Mouse (Mus musculus): ENCODE data around the gene Tmem40. TPM values are rescaled to one million over a fixed set of nuclear protein-coding genes. Genes with fewer than 3 reads are reported as not detected.

Tmem40 gene
- polyA plus RNA-seq, 1 experiment from 2014 or later, result 34.2 TPM

DNA sequence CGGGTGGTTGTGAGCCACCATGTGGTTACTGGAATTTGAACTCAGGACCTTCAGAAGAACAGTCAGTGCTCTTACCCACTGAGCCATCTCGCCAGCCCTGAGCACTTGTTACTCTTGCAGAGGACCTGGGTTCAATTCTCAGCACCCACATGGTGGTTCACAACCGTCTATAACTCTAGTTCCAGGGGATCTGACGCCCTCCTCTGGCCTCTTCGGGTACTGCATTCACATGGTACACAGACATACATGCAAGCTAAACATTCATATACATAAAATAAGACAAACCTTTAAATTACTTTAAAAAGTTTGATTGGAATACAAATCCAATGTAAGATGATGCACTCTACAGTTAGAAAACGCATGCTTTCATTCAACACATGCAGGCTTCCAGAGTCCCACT, 10.0 kb upstream of the Tmem40 start:
- no peaks in the 10 kb centered on the region for H3K36me3 ChIP-seq (ENCODE audit: control insufficient read depth, insufficient read depth, low read length)
- no peak overlapping the region for H3K9ac ChIP-seq (ENCODE audit: low read length)
- no peak for ATAC-seq (ENCODE audit: insufficient read depth, low FRiP score)
- WGBS, result 75% methylated on average over 6 of the region's 6 CpGs
- H3K27ac ChIP-seq (ENCODE audit: low read length), result no peak overlapping the region
- H3K4me1 ChIP-seq (ENCODE audit: control insufficient read depth, insufficient read depth, low read length), result peaks cover 14% of the 10 kb centered on the region
- H3K27me3 ChIP-seq (ENCODE audit: control insufficient read depth, insufficient read depth, low read length), result no peaks in the 10 kb centered on the region
- no peak overlapping the region for H3K4me2 ChIP-seq (ENCODE audit: low read depth, low read length)
- H3K4me3 ChIP-seq (replicated peaks; ENCODE audit: low read length), result no peak overlapping the region
- H3K9me3 ChIP-seq (replicated peaks; ENCODE audit: control insufficient read depth, low read length), result no peaks in the 10 kb centered on the region

DNA sequence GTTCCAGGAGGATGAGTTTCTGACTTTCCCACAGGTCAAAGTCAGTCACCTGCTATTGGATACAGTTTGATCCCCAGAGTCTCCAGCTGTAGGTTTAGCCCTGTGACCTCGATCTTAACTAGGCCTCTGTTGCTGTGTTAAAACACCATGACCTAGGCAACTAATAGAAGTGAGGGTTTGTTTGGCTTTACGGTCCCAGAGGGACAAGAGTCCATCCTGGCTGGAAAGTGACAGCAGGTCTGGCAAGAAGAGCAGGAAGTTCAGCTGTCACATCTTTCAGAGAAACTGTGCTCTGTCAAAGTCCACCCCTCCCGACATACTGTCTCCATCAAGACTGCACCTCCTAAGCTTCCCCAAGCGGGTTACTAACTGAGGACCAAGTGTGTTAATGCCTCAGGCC, 8.6 kb upstream of the Tmem40 start:
- no peak overlapping the region for H3K9ac ChIP-seq (ENCODE audit: low read length)
- ATAC-seq (ENCODE audit: insufficient read depth, low FRiP score), result no peak
- WGBS, result 65% methylated on average over 4 of the region's 4 CpGs

DNA sequence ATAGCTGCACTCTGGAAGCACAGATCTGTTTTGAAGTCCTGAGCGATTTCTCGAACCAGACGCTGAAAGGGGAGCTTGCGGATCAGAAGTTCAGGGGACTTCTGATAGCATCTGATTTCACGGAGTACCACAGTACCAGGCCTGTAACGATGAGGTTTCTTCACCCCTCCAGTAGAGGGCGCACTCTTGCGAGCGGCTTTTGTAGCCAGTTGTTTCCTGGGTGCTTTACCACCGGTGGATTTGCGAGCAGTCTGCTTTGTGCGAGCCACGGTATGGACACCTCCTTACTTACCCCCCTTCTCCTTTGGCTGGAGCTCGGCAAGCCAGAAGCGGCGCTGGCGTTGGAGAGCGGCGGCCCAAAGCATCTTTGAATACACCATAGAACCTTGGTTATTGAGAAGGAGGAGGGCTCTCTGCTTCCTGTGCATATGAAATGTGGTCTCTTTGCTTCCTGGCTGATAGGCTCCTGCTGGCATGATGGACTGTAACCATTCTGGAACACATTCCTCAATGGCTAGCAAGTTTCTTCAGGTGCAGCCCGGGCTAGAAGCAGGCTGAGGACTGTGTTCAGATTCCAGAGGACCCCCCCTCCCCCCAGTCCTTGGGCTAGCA, 8.0 kb upstream of the Tmem40 start:
- Histone ChIP-seq H3K36me3 (ENCODE audit: control insufficient read depth, insufficient read depth, low read length) (no peaks in the 10 kb centered on the region), H3K4me1 (ENCODE audit: control insufficient read depth, insufficient read depth, low read length) (no peaks in the 10 kb centered on the region), H3K4me2 (ENCODE audit: low read depth, low read length) (no peak overlapping the region), H3K27me3 (ENCODE audit: control insufficient read depth, insufficient read depth, low read length) (no peaks in the 10 kb centered on the region), H3K9ac (ENCODE audit: low read length) (no peak overlapping the region), H3K27ac (ENCODE audit: low read length) (no peak overlapping the region), H3K9me3 (replicated peaks; ENCODE audit: control insufficient read depth, low read length) (no peaks in the 10 kb centered on the region), H3K4me3 (replicated peaks; ENCODE audit: low read length) (no peak overlapping the region)
- WGBS, result 83% methylated on average over 20 of the region's 20 CpGs
- no peak for ATAC-seq (ENCODE audit: insufficient read depth, low FRiP score)

More for the DNA sequence above, 8.6 kb upstream of the Tmem40 start:
- Histone ChIP-seq H3K9me3 (replicated peaks; ENCODE audit: control insufficient read depth, low read length) (no peaks in the 10 kb centered on the region), H3K4me3 (replicated peaks; ENCODE audit: low read length) (no peak overlapping the region), H3K4me1 (ENCODE audit: control insufficient read depth, insufficient read depth, low read length) (peaks cover 4% of the 10 kb centered on the region), H3K36me3 (ENCODE audit: control insufficient read depth, insufficient read depth, low read length) (no peaks in the 10 kb centered on the region), H3K4me2 (ENCODE audit: low read depth, low read length) (no peak overlapping the region), H3K27ac (ENCODE audit: low read length) (no peak overlapping the region), H3K27me3 (ENCODE audit: control insufficient read depth, insufficient read depth, low read length) (no peaks in the 10 kb centered on the region)

DNA sequence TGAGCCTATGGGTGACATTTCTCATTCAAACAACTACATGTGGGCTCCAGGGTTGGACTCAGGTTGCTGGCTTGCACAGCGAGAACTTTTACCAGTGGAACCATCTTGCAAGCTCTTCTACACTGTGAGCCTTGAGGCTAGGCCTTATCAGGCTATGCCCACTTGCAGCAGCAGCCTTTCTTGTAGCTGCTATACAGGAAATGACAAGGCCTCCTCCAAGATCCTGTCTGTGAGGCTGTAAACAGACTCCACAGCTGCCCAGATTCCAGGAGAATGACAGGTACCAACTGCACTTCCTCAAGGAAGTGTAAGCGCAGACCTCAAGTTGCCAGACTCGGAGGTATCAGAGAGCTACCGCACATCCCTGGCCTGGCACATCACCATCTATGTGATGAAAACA, 6.0 kb upstream of the Tmem40 start:
- Histone ChIP-seq H3K27ac (ENCODE audit: low read length) (0 out of 2 replicates have a peak overlapping the region, but pooled peaks have one; percentile 21), H3K4me3 (replicated peaks; ENCODE audit: low read length) (no peak overlapping the region), H3K4me2 (ENCODE audit: low read depth, low read length) (no peak overlapping the region), H3K36me3 (ENCODE audit: control insufficient read depth, insufficient read depth, low read length) (no peaks in the 10 kb centered on the region), H3K4me1 (ENCODE audit: control insufficient read depth, insufficient read depth, low read length) (peaks cover 3% of the 10 kb centered on the region), H3K9ac (ENCODE audit: low read length) (no peak overlapping the region), H3K9me3 (replicated peaks; ENCODE audit: control insufficient read depth, low read length) (no peaks in the 10 kb centered on the region), H3K27me3 (ENCODE audit: control insufficient read depth, insufficient read depth, low read length) (no peaks in the 10 kb centered on the region)
- 61% methylated on average over 4 of the region's 4 CpGs for WGBS
- ATAC-seq (ENCODE audit: insufficient read depth, low FRiP score), result no peak

DNA sequence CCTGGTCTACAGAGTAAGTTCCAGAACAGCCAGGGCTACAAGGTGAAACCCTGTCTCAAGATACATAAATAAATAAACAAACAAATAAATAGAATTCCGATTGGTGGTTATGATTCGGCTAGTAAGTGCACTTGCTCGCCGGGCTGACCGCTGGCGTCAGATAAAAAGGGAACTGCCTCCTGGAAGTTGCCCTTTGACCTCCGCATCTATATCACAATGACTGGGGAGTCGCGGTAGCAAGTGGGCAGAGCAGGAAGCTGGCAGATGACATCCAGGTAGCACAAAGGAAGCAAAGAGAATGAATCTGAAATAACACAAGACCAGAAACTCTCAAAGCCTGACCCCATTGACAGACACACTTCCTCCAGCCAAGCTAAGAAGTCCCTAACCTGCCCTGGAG, 5.1 kb upstream of the Tmem40 start:
- H3K9me3 ChIP-seq (replicated peaks; ENCODE audit: control insufficient read depth, low read length), result no peaks in the 10 kb centered on the region
- H3K36me3 ChIP-seq (ENCODE audit: control insufficient read depth, insufficient read depth, low read length), result no peaks in the 10 kb centered on the region
- no peak overlapping the region for H3K4me2 ChIP-seq (ENCODE audit: low read depth, low read length)
- H3K27ac ChIP-seq (ENCODE audit: low read length), result no peak overlapping the region
- H3K4me1 ChIP-seq (ENCODE audit: control insufficient read depth, insufficient read depth, low read length), result peaks cover 4% of the 10 kb centered on the region
- no peak for ATAC-seq (ENCODE audit: insufficient read depth, low FRiP score)
- WGBS, result 46% methylated on average over 9 of the region's 9 CpGs
- H3K9ac ChIP-seq (ENCODE audit: low read length), result no peak overlapping the region
- H3K4me3 ChIP-seq (replicated peaks; ENCODE audit: low read length), result no peak overlapping the region
- no peaks in the 10 kb centered on the region for H3K27me3 ChIP-seq (ENCODE audit: control insufficient read depth, insufficient read depth, low read length)

DNA sequence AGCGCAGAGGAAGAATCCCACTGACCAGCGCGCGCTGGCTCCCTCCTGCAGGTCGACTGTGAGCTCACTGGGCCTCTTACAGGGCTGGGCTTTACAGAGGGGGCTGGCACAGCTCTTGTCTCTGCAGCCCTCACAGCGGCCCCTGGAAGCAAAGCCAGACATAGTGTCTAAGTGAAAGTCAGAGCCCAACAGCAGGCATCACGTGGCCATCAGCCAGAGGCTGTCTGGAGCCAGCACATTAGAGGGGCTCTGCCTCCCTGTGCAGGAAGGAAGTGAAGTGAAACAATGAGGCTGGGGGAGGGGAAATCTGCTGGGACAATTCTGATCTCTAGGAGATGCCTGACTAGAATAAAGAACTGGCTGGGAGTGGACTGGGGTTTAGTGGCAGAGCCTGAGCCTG, 2.0 kb upstream of the Tmem40 start:
- 12% methylated on average over 7 of the region's 7 CpGs for WGBS
- peak overlapping the region; percentile 58 for H3K27ac ChIP-seq (ENCODE audit: low read length)
- ATAC-seq (ENCODE audit: insufficient read depth, low FRiP score), result peak; percentile 87
- no peaks in the 10 kb centered on the region for H3K9me3 ChIP-seq (replicated peaks; ENCODE audit: control insufficient read depth, low read length)
- H3K36me3 ChIP-seq (ENCODE audit: control insufficient read depth, insufficient read depth, low read length), result no peaks in the 10 kb centered on the region
- H3K4me1 ChIP-seq (ENCODE audit: control insufficient read depth, insufficient read depth, low read length), result peaks cover 14% of the 10 kb centered on the region
- peak overlapping the region; percentile 30; the same call in 1 of the 2 replicates for H3K4me2 ChIP-seq (ENCODE audit: low read depth, low read length)
- no peak overlapping the region for H3K4me3 ChIP-seq (replicated peaks; ENCODE audit: low read length)
- peak overlapping the region; percentile 47; the same call in 1 of the 2 replicates for H3K9ac ChIP-seq (ENCODE audit: low read length)
- H3K27me3 ChIP-seq (ENCODE audit: control insufficient read depth, insufficient read depth, low read length), result no peaks in the 10 kb centered on the region

DNA sequence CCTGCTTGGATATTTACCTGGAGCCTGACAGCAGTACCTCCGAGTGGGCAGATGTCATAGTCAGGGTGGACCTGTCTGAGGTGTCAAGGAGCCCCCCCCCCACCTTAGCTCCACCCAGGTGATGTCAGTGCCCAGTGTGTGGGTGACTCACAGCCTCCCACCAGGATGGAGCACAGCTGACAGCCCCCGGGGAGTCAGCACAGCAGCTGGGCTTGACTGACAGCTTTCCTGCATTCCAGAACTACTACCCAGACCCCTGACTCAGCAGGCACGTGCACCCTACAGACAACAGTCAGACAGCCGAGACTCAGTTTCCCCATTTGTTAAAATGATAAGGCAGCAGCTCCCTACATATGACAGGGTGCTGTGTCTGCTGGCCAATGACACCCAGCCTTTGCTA, 1.2 kb downstream of the Tmem40 start:
- peaks cover 19% of the 10 kb centered on the region for H3K4me1 ChIP-seq (ENCODE audit: control insufficient read depth, insufficient read depth, low read length)
- 43% methylated on average over 4 of the region's 4 CpGs for WGBS
- no peak overlapping the region for H3K9ac ChIP-seq (ENCODE audit: low read length)
- H3K9me3 ChIP-seq (replicated peaks; ENCODE audit: control insufficient read depth, low read length), result no peaks in the 10 kb centered on the region
- no peaks in the 10 kb centered on the region for H3K36me3 ChIP-seq (ENCODE audit: control insufficient read depth, insufficient read depth, low read length)
- no peak overlapping the region for H3K4me3 ChIP-seq (replicated peaks; ENCODE audit: low read length)
- H3K4me2 ChIP-seq (ENCODE audit: low read depth, low read length), result no peak overlapping the region
- no peaks in the 10 kb centered on the region for H3K27me3 ChIP-seq (ENCODE audit: control insufficient read depth, insufficient read depth, low read length)
- no peak overlapping the region for H3K27ac ChIP-seq (ENCODE audit: low read length)
- no peak for ATAC-seq (ENCODE audit: insufficient read depth, low FRiP score)

DNA sequence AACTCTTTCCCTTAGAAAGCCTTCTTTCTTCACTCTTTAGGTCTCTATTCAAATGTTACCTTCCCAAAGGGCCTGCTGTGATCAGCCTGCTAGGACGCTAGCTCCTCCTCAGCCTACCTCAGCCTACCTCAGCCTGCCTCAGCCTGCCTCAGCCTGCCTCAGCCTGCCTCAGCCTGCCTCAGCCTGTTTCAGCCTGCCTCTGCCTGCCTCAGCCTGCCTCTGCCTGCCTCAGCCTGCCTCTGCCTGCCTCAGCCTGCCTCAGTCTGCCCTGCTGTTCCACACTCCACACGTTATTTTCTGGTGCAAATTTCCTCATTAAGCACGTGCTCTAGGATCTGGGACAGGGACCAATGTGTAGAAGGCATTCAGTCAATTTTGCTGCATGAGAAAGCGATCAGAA, 2.1 kb downstream of the Tmem40 start:
- Histone ChIP-seq H3K4me3 (replicated peaks; ENCODE audit: low read length) (no peak overlapping the region), H3K36me3 (ENCODE audit: control insufficient read depth, insufficient read depth, low read length) (no peaks in the 10 kb centered on the region), H3K9ac (ENCODE audit: low read length) (no peak overlapping the region), H3K9me3 (replicated peaks; ENCODE audit: control insufficient read depth, low read length) (no peaks in the 10 kb centered on the region), H3K4me2 (ENCODE audit: low read depth, low read length) (no peak overlapping the region), H3K4me1 (ENCODE audit: control insufficient read depth, insufficient read depth, low read length) (peaks cover 19% of the 10 kb centered on the region), H3K27me3 (ENCODE audit: control insufficient read depth, insufficient read depth, low read length) (no peaks in the 10 kb centered on the region), H3K27ac (ENCODE audit: low read length) (peak overlapping the region; percentile 87)
- no peak for ATAC-seq (ENCODE audit: insufficient read depth, low FRiP score)
- 94% methylated on average over 4 of the region's 4 CpGs for WGBS

DNA sequence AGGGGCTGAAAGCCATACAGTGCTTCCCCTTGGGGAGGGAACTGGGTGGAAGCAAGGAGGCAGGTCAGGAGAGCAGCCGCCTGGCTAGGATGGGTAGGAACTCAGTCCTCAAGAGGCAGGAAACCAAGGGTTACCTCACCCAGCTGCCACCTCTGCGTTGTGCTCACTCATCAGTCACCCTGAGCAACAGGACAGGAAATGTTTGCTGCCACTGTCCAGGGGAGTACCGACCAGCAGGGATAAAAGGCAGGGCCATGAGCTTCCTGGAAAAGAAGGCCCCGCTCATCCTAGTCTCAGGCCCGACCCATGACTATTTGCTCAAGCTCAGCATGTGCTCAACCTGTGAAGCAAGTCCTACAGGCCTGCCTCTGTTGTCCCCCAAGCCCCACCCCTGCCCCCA, 2.7 kb downstream of the Tmem40 start:
- Histone ChIP-seq H3K9me3 (replicated peaks; ENCODE audit: control insufficient read depth, low read length) (no peaks in the 10 kb centered on the region), H3K36me3 (ENCODE audit: control insufficient read depth, insufficient read depth, low read length) (no peaks in the 10 kb centered on the region), H3K27ac (ENCODE audit: low read length) (peak overlapping the region; percentile 87), H3K9ac (ENCODE audit: low read length) (peak overlapping the region; percentile 27; the same call in 1 of the 2 replicates), H3K27me3 (ENCODE audit: control insufficient read depth, insufficient read depth, low read length) (no peaks in the 10 kb centered on the region), H3K4me2 (ENCODE audit: low read depth, low read length) (peak overlapping the region; percentile 23; the same call in 1 of the 2 replicates), H3K4me3 (replicated peaks; ENCODE audit: low read length) (no peak overlapping the region), H3K4me1 (ENCODE audit: control insufficient read depth, insufficient read depth, low read length) (peaks cover 19% of the 10 kb centered on the region)
- peak; percentile 49 for ATAC-seq (ENCODE audit: insufficient read depth, low FRiP score)
- 39% methylated on average over 5 of the region's 5 CpGs for WGBS
